Mouse (Mus musculus): ENCODE measurements at regions not wholly inside any gene's neighbourhood (a gene's known extent, or its start where the extent isn't known, plus 50 kb on each side); places are given as distances from the start of the nearest gene placed in this dataset.

DNA sequence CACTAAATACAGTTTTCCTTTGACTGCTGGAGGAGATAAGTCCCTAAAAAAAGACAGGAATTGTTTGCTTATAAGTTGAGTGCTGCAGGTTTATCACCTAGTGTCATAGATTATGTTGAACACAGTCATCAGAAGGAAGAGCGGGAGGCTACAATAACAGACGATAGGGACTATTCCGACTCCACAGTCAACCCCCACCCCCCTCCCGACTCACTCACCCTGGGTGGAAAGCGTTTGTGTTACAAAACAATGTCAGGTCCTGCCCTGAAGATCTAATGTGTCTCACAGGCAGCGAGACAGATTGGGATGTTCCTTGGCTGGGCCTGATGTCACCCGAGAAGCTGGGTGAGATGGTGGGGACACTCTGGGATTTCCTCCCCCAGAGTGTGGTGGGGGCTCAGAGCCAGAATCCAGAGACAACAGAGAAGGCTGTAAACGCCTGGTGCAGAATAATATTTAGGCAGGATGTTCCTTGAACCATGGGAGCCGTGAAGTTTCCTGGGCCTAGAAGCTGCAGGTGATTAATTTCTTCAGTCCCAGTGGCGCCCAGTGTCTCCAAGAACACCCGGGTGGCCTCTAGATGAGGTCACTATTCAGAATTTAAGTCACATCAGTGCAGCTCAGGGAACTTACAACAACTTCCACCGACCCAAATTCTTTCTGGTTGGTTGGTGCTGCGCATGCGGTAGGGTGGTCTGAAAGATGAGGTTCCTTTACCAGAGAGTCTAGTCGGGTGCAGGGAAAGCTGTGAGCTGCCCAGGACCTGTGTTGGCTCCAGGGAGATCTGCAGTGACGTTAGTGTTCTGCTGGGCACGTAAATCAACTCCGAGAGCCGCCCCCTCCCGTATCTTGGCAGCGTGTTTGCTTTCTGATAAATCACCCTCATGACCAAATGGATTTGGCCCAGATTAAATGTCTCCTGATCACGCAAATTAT lies 181.1 kb upstream of the Bmper start:
- ATAC-seq (ENCODE audit: low read depth): no peak
- no peak for DNase-seq (ENCODE audit: low spot score)
- no peak overlapping the region for H3K27ac ChIP-seq (replicated peaks; ENCODE audit: low read depth, low read length)

DNA sequence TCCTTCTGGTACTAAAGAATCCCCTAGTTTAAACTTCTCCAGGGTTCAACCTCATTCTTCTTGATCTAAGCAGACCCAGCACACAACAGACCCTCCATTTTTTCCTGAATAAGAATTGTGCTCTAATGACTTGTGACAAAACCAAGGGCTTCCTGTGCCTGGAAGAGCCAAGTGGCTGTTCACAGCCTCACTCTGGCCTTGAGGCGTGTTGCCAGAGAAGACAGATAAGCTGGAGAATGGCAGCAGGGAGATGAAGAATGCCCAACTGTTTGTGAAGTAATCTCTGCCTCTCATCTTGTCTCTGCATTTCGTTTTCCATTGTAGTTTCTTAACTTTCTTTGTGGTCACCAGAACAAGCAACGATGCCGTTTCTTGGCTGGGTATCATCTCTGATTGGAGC lies 179.9 kb upstream of the Bmper start:
- Histone ChIP-seq H3K4me3 (ENCODE audit: low read depth, low read length) (no peak overlapping the region), H3K27me3 (replicated peaks; ENCODE audit: control insufficient read depth, insufficient read depth, low read length) (peaks cover 4% of the 10 kb centered on the region; the same call in 1 of the 2 replicates), H3K36me3 (ENCODE audit: control insufficient read depth, insufficient read depth, low read length) (no peaks in the 10 kb centered on the region), H3K9ac (ENCODE audit: low read depth, low read length) (no peak overlapping the region), H3K4me2 (ENCODE audit: low read depth, low read length) (no peak overlapping the region), H3K27ac (replicated peaks; ENCODE audit: low read depth, low read length) (no peak overlapping the region), H3K9me3 (ENCODE audit: control insufficient read depth, low read length) (no peaks in the 10 kb centered on the region), H3K4me1 (ENCODE audit: control insufficient read depth, insufficient read depth, low read length) (no peaks in the 10 kb centered on the region)
- ATAC-seq (ENCODE audit: low read depth): no peak
- 82% methylated on average over 4 of the region's 4 CpGs for WGBS
- no peak for DNase-seq (ENCODE audit: low spot score)

More for the DNA sequence above, 181.1 kb upstream of the Bmper start:
- no peak overlapping the region for H3K4me3 ChIP-seq (ENCODE audit: low read depth, low read length)
- H3K36me3 ChIP-seq (ENCODE audit: control insufficient read depth, insufficient read depth, low read length): no peaks in the 10 kb centered on the region
- no peak overlapping the region for H3K9ac ChIP-seq (ENCODE audit: low read depth, low read length)
- H3K4me2 ChIP-seq (ENCODE audit: low read depth, low read length): no peak overlapping the region
- H3K4me1 ChIP-seq (ENCODE audit: control insufficient read depth, insufficient read depth, low read length): no peaks in the 10 kb centered on the region
- 64% methylated on average over 22 of the region's 22 CpGs for WGBS
- peaks cover 4% of the 10 kb centered on the region; the same call in 1 of the 2 replicates for H3K27me3 ChIP-seq (replicated peaks; ENCODE audit: control insufficient read depth, insufficient read depth, low read length)
- H3K9me3 ChIP-seq (ENCODE audit: control insufficient read depth, low read length): no peaks in the 10 kb centered on the region

DNA sequence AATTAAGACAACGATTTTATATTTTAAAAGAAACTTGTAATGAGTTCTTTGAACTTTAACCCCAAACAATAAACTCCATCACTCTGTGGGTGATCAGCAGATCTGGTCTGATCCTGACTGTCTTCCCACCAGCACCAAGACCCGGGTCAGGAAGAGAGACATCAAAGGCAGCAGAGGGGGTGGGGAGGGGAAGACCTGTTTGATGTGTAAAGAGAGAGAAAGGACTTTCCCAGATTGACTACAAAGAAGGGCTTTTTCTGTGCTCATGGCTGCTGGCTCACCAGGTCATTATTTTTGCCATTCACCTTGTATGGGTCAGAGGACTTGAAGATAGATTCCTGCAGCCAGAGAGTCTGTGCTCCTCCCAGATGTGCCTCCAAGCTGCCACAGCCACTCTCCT lies 177.4 kb upstream of the Bmper start:
- Histone ChIP-seq H3K4me2 (ENCODE audit: low read depth, low read length) (no peak overlapping the region), H3K27me3 (replicated peaks; ENCODE audit: control insufficient read depth, insufficient read depth, low read length) (no peaks in the 10 kb centered on the region), H3K27ac (replicated peaks; ENCODE audit: low read depth, low read length) (no peak overlapping the region), H3K36me3 (ENCODE audit: control insufficient read depth, insufficient read depth, low read length) (no peaks in the 10 kb centered on the region), H3K9me3 (ENCODE audit: control insufficient read depth, low read length) (no peaks in the 10 kb centered on the region), H3K9ac (ENCODE audit: low read depth, low read length) (no peak overlapping the region), H3K4me1 (ENCODE audit: control insufficient read depth, insufficient read depth, low read length) (no peaks in the 10 kb centered on the region), H3K4me3 (ENCODE audit: low read depth, low read length) (no peak overlapping the region)
- no peak for ATAC-seq (ENCODE audit: low read depth)
- no peak for DNase-seq (ENCODE audit: low spot score)
- WGBS: 24% methylated on average over 2 of the region's 2 CpGs

DNA sequence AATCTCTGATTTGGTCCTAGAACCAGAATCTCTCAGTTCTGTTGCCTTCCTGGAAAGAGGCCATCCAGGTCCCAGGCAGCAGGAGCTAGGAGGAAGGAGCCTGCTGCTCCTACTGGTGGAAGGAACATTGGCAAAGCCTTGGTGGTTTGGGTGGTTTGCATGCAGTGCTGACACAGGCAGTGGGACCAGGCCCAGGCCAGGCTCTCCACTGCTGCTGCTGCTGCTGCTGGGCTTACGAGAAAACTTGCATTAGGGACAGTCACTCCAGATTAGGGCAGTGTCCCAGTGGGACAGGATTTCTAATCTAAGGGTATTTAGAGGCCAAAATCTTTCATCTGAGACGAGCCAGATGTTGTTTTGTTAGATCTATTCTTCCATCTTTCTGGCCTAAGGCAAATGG lies 172.1 kb upstream of the Bmper start:
- H3K4me2 ChIP-seq (ENCODE audit: low read depth, low read length): no peak overlapping the region
- no peaks in the 10 kb centered on the region for H3K27me3 ChIP-seq (replicated peaks; ENCODE audit: control insufficient read depth, insufficient read depth, low read length)
- H3K4me3 ChIP-seq (ENCODE audit: low read depth, low read length): no peak overlapping the region
- ATAC-seq (ENCODE audit: low read depth): no peak
- no peak overlapping the region for H3K27ac ChIP-seq (replicated peaks; ENCODE audit: low read depth, low read length)
- H3K4me1 ChIP-seq (ENCODE audit: control insufficient read depth, insufficient read depth, low read length): peaks cover 4% of the 10 kb centered on the region; the same call in 1 of the 2 replicates
- no peaks in the 10 kb centered on the region for H3K36me3 ChIP-seq (ENCODE audit: control insufficient read depth, insufficient read depth, low read length)
- H3K9me3 ChIP-seq (ENCODE audit: control insufficient read depth, low read length): no peaks in the 10 kb centered on the region
- 15% methylated on average over 2 of the region's 2 CpGs for WGBS
- DNase-seq (ENCODE audit: low spot score): no peak
- no peak overlapping the region for H3K9ac ChIP-seq (ENCODE audit: low read depth, low read length)

DNA sequence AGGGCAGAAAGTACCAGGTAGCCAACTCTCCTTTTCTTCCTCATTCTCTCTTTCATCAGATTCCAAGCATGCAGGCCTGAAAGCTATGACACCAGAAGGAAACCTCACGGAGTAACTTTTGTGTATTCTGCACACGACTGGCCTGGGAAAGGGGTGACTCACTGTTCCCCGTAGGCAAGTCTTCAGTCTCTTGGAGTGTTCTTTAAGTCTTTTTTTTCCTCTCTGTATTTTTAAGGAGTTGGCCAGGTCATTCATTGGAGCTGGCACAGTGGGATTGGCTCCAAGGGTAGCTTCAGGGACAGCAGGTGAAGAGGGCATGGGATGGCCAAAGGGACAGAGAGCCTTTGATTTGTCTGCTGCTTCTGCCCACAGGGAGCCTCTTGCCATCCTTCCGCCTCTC lies 163.3 kb upstream of the Bmper start:
- peaks cover 3% of the 10 kb centered on the region; the same call in 1 of the 2 replicates for H3K27me3 ChIP-seq (replicated peaks; ENCODE audit: control insufficient read depth, insufficient read depth, low read length)
- WGBS: 82% methylated on average over 4 of the region's 4 CpGs
- no peak for ATAC-seq (ENCODE audit: low read depth)

DNA sequence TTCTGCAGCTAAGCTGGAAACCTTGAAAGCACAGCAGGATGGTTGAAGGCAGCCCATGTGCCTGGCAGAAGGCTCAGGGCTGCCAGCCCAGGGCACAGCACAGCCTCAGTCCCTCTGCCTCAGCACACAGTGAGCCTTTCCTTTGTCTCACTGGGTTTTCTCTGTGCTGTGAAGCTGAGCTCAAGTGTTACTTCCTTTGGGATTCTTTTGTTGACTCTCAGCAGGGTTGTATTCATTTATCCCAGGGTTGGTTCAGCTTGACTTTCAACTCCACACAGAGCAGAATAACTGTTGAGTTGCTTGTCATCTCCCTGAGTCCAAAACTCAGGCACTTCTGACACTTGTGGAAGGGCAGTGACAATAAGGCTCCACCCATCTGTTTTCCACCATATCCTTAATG lies 162.3 kb upstream of the Bmper start:
- no peak overlapping the region for H3K27ac ChIP-seq (replicated peaks; ENCODE audit: low read depth, low read length)

More for the DNA sequence above, 163.3 kb upstream of the Bmper start:
- H3K4me3 ChIP-seq (ENCODE audit: low read depth, low read length): no peak overlapping the region
- H3K4me2 ChIP-seq (ENCODE audit: low read depth, low read length): no peak overlapping the region
- no peak overlapping the region for H3K27ac ChIP-seq (replicated peaks; ENCODE audit: low read depth, low read length)
- H3K9ac ChIP-seq (ENCODE audit: low read depth, low read length): no peak overlapping the region
- peaks cover 29% of the 10 kb centered on the region for H3K4me1 ChIP-seq (ENCODE audit: control insufficient read depth, insufficient read depth, low read length)
- DNase-seq (ENCODE audit: low spot score): no peak
- no peaks in the 10 kb centered on the region for H3K9me3 ChIP-seq (ENCODE audit: control insufficient read depth, low read length)
- no peaks in the 10 kb centered on the region for H3K36me3 ChIP-seq (ENCODE audit: control insufficient read depth, insufficient read depth, low read length)

DNA sequence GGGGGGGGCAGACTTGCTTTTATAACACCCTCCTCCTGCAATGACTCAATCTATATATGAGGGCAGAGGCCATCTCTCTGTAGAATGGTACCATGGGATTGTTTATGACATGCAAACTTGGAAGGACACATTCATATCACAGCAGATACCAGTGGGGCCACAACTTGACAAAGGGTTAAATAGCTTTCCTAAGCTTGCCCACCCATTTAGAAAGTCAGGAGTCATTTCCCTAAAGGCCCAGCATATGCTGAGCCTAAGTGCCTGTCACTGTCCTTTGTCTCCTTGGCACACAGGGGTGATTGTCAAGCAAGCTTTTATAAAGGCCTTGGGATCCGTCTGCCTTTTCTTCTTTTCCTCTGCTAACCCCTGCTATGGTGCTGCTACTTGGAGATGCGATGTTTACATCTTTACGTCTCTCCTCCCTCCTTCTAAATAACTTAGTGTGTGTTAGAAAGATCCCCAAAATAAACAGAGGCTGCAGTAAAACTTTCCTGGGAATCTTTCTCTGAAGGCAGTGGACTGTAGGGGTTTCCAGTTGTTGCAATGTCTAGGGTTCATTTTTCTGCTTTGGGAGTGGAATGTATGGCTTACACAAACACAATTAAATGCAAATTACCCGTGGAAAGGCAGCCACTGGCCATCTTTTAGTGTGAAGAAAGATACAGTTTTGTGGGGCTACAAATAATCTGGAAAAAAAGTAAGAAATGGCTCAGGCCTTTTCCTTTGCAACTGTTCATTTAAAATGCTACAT lies 161.5 kb upstream of the Bmper start:
- H3K36me3 ChIP-seq (ENCODE audit: control insufficient read depth, insufficient read depth, low read length): no peaks in the 10 kb centered on the region
- H3K4me1 ChIP-seq (ENCODE audit: control insufficient read depth, insufficient read depth, low read length): peaks cover 29% of the 10 kb centered on the region
- H3K27ac ChIP-seq (replicated peaks; ENCODE audit: low read depth, low read length): no peak overlapping the region; the same call in 1 of the 2 replicates
- ATAC-seq (ENCODE audit: low read depth) (no peak), DNase-seq (ENCODE audit: low spot score) (no peak)
- WGBS: 27% methylated on average over 4 of the region's 4 CpGs
- H3K9me3 ChIP-seq (ENCODE audit: control insufficient read depth, low read length): no peaks in the 10 kb centered on the region
- no peak overlapping the region for H3K4me3 ChIP-seq (ENCODE audit: low read depth, low read length)
- no peak overlapping the region for H3K9ac ChIP-seq (ENCODE audit: low read depth, low read length)
- H3K27me3 ChIP-seq (replicated peaks; ENCODE audit: control insufficient read depth, insufficient read depth, low read length): peaks cover 3% of the 10 kb centered on the region; the same call in 1 of the 2 replicates
- no peak overlapping the region for H3K4me2 ChIP-seq (ENCODE audit: low read depth, low read length)

More for the DNA sequence above, 162.3 kb upstream of the Bmper start:
- Histone ChIP-seq H3K4me1 (ENCODE audit: control insufficient read depth, insufficient read depth, low read length) (peaks cover 29% of the 10 kb centered on the region), H3K4me2 (ENCODE audit: low read depth, low read length) (no peak overlapping the region), H3K4me3 (ENCODE audit: low read depth, low read length) (no peak overlapping the region), H3K9me3 (ENCODE audit: control insufficient read depth, low read length) (no peaks in the 10 kb centered on the region), H3K9ac (ENCODE audit: low read depth, low read length) (no peak overlapping the region), H3K27me3 (replicated peaks; ENCODE audit: control insufficient read depth, insufficient read depth, low read length) (peaks cover 3% of the 10 kb centered on the region; the same call in 1 of the 2 replicates), H3K36me3 (ENCODE audit: control insufficient read depth, insufficient read depth, low read length) (no peaks in the 10 kb centered on the region)
- ATAC-seq (ENCODE audit: low read depth): no peak
- DNase-seq (ENCODE audit: low spot score): no peak

DNA sequence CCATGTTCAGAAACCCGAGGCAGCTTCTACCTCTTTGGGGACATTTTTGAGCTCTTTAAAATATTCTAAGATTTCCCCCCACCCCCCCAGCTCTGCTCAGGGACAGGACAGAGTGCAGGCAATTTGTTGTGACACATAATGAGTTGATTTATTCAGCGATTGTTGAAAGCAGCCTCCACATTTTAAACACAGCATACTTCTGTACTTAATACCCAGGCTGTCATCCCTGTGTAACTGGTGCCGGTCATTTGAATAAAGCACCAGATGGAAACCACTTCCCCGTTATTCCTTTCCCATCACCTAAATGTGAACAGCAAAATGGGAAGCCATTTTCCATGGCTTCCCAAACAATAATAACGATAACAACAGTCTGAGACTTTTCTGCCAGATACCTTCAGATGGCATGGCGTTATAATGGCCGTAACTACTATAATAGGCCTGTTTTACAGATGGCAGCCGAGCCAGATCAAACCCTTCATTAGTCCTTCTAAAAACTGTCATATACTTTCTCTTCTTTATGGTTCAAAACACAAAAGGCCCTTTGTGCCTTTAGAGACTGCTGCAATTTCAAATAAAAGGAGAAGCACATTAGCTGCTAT lies 160.7 kb upstream of the Bmper start:
- 29% methylated on average over 8 of the region's 8 CpGs for WGBS
- Histone ChIP-seq H3K9ac (ENCODE audit: low read depth, low read length) (no peak overlapping the region), H3K4me1 (ENCODE audit: control insufficient read depth, insufficient read depth, low read length) (peaks cover 29% of the 10 kb centered on the region), H3K27me3 (replicated peaks; ENCODE audit: control insufficient read depth, insufficient read depth, low read length) (peaks cover 3% of the 10 kb centered on the region; the same call in 1 of the 2 replicates), H3K4me2 (ENCODE audit: low read depth, low read length) (no peak overlapping the region), H3K36me3 (ENCODE audit: control insufficient read depth, insufficient read depth, low read length) (no peaks in the 10 kb centered on the region), H3K9me3 (ENCODE audit: control insufficient read depth, low read length) (no peaks in the 10 kb centered on the region), H3K27ac (replicated peaks; ENCODE audit: low read depth, low read length) (no peak overlapping the region; the same call in 1 of the 2 replicates), H3K4me3 (ENCODE audit: low read depth, low read length) (no peak overlapping the region)
- DNase-seq (ENCODE audit: low spot score) (peak; percentile 26), ATAC-seq (ENCODE audit: low read depth) (peak; percentile 51; the same call in 1 of the 2 replicates)
